Comparison of ENCODE assay signal across 13 mouse cellular contexts in genomic region chr2:101967601-101968000, GRCm38 (mm10).
A peak's percentile ranks its signal among the peaks of the same experiment; 100 is the strongest.
DNase-seq lines count a peak whose midpoint lies in the region; ATAC-seq lines count a peak whose summit lies in the region.
"Had no signal": no experiment of that assay in that cellular context is flagged by ENCODE, and none has a peak within 500 bp of the region (broad histone marks: within the 10 kb centered on the region; RNA-seq: fewer than 3 reads in every experiment).

No protein-coding gene starts in this region.

- ATAC-seq in heart, embryonic 12.5 days (ENCODE audit: insufficient number of reproducible peaks, low FRiP score): no peak
- no peak for ATAC-seq in forebrain, embryonic 12.5 days (ENCODE audit: low FRiP score)
- ATAC-seq in liver, embryonic 15.5 days (ENCODE audit: insufficient read depth): peak; percentile 52; the same call in 1 of the 2 replicates

- no peak overlapping the region for H3K9ac ChIP-seq in heart, embryonic 12.5 days
- 0 out of 2 replicates have a peak overlapping the region, but pooled peaks have one; percentile 7 for H3K9ac ChIP-seq in forebrain, embryonic 12.5 days
- no peak overlapping the region for H3K9ac ChIP-seq in liver, embryonic 15.5 days
- H3K9ac ChIP-seq: limb, embryonic 15.5 days had no signal

- H3K27me3 ChIP-seq in heart, embryonic 12.5 days (replicated peaks): no peaks in the 10 kb centered on the region
- no peaks in the 10 kb centered on the region for H3K27me3 ChIP-seq in forebrain, embryonic 12.5 days
- no peaks in the 10 kb centered on the region for H3K27me3 ChIP-seq in liver, embryonic 15.5 days
- H3K27me3 ChIP-seq: limb, embryonic 15.5 days had no signal

- H3K36me3 ChIP-seq in heart, embryonic 12.5 days: no peaks in the 10 kb centered on the region
- no peaks in the 10 kb centered on the region for H3K36me3 ChIP-seq in forebrain, embryonic 12.5 days (replicated peaks)
- no peaks in the 10 kb centered on the region for H3K36me3 ChIP-seq in liver, embryonic 15.5 days (replicated peaks)
- H3K36me3 ChIP-seq: limb, embryonic 15.5 days had no signal

- 48% methylated on average over 4 of the region's 4 CpGs for WGBS in heart, embryonic 12.5 days
- WGBS in forebrain, embryonic 12.5 days: 11% methylated on average over 4 of the region's 4 CpGs
- 48% methylated on average over 4 of the region's 4 CpGs for WGBS in liver, embryonic 15.5 days (ENCODE audit: insufficient replicate concordance)

- peaks cover 34% of the 10 kb centered on the region for H3K4me1 ChIP-seq in heart, embryonic 12.5 days (replicated peaks)
- peaks cover 95% of the 10 kb centered on the region for H3K4me1 ChIP-seq in forebrain, embryonic 12.5 days
- peaks cover 13% of the 10 kb centered on the region for H3K4me1 ChIP-seq in liver, embryonic 15.5 days (replicated peaks)

- DNase-seq in heart, adult 9 months (ENCODE audit: low spot score in 2 of 2): no peak
- peak; percentile 74 for DNase-seq in kidney, adult 9 months
- no peak for DNase-seq in left cerebral cortex, adult 11 months (ENCODE audit: low spot score)
- no peak for DNase-seq in urinary bladder, postnatal 25 days (ENCODE audit: low spot score)
- no peak for DNase-seq in right cerebral cortex, adult 2 months (ENCODE audit: low spot score in 2 of 2)
- DNase-seq: B cell, adult 2 months; cerebellum, adult 9-10 months; gastrocnemius, postnatal 36 days; retina, postnatal 1 day had no signal

- H3K9me3 ChIP-seq in heart, embryonic 12.5 days (replicated peaks): no peaks in the 10 kb centered on the region
- H3K9me3 ChIP-seq in forebrain, embryonic 12.5 days: no peaks in the 10 kb centered on the region
- H3K9me3 ChIP-seq in liver, embryonic 15.5 days (replicated peaks): no peaks in the 10 kb centered on the region
- H3K9me3 ChIP-seq: limb, embryonic 15.5 days had no signal

- no peak overlapping the region for H3K27ac ChIP-seq in heart, embryonic 12.5 days (ENCODE audit: poor library complexity, severe bottlenecking)
- H3K27ac ChIP-seq in forebrain, embryonic 12.5 days: peak overlapping the region; percentile 69
- H3K27ac ChIP-seq in liver, embryonic 15.5 days (replicated peaks): peak overlapping the region; percentile 41; the same call in 1 of the 2 replicates
- H3K27ac ChIP-seq: limb, embryonic 15.5 days had no signal

- no peak overlapping the region for H3K4me3 ChIP-seq in heart, embryonic 12.5 days
- H3K4me3 ChIP-seq in forebrain, embryonic 12.5 days (replicated peaks): no peak overlapping the region
- H3K4me3 ChIP-seq in liver, embryonic 15.5 days (replicated peaks): no peak overlapping the region
- H3K4me3 ChIP-seq: limb, embryonic 15.5 days had no signal

- H3K4me2 ChIP-seq in heart, embryonic 12.5 days: peak overlapping the region; percentile 22; the same call in 1 of the 2 replicates
- H3K4me2 ChIP-seq in forebrain, embryonic 12.5 days: no peak overlapping the region
- no peak overlapping the region for H3K4me2 ChIP-seq in liver, embryonic 15.5 days
- H3K4me2 ChIP-seq: limb, embryonic 15.5 days had no signal
